Mouse (Mus musculus) forebrain, embryonic 16.5 days (tissue): ENCODE measurements around the gene Gtf2a1l. TPM values are rescaled to one million over a fixed set of nuclear protein-coding genes. Genes with fewer than 3 reads are reported as not detected.

Source experiments
- ATAC-seq: fragments of 200-750 bp; cut with Nextera tagmentation; 2 replicates; pipeline ENCODE4 v1.8.0; 2017; ENCODE audit warnings: mild to moderate bottlenecking, moderate library complexity
- H3K27ac ChIP-seq: fragments of 300-500 bp; sonication (generic); 2 replicates; pipeline ENCODE4 v1.5.1; 2014; ENCODE audit warnings: low read length, control low read depth
- H3K27me3 ChIP-seq: fragments of 300-500 bp; sonication (generic); replicated peaks from 2 replicates; pipeline ENCODE4 v1.6.1; 2014; ENCODE audit warnings: low read length; ENCODE audit not compliant: control insufficient read depth, insufficient read depth
- H3K36me3 ChIP-seq: fragments of 300-500 bp; sonication (generic); 2 replicates; pipeline ENCODE4 v1.6.1; 2014; ENCODE audit not compliant: control insufficient read depth, insufficient read depth
- H3K4me1 ChIP-seq: fragments of 300-500 bp; sonication (generic); replicated peaks from 2 replicates; pipeline ENCODE4 v1.6.1; 2014; ENCODE audit warnings: low read length; ENCODE audit not compliant: control insufficient read depth, insufficient read depth
- H3K4me2 ChIP-seq: fragments of 300-500 bp; sonication (generic); 2 replicates; pipeline ENCODE4 v1.6.1; 2014; ENCODE audit warnings: mild to moderate bottlenecking, low read length, control low read depth
- H3K4me3 ChIP-seq: fragments of 300-500 bp; sonication (generic); replicated peaks from 2 replicates; pipeline ENCODE4 v1.5.1; 2014; ENCODE audit warnings: mild to moderate bottlenecking, low read length, control low read depth
- H3K9ac ChIP-seq: fragments of 300-500 bp; sonication (generic); replicated peaks from 2 replicates; pipeline ENCODE4 v1.6.1; 2014; ENCODE audit warnings: low read depth, low read length, control low read depth
- H3K9me3 ChIP-seq: fragments of 300-500 bp; sonication (generic); 2 replicates; pipeline ENCODE4 v1.6.1; 2016; ENCODE audit warnings: low read length; ENCODE audit not compliant: control insufficient read depth
- WGBS: fragments of 180-500 bp; shearing (Covaris S2); extraction: QIAGEN DNeasy Blood & Tissue Kit; methylation state at CpG from one replicate; pipeline ENCODE4 v1.1.7; 2014; 5-methylcytosine and 5-hydroxymethylcytosine counted together
- polyA plus RNA-seq: library from polyadenylated mRNA; unstranded; fragments of >200 nt; fragmentation: Nextera tagmentation; extraction: Ambion mirVana; gene quantifications from 2 replicates; pipeline ENCODE4 v1.2.1, GENCODE M21; 2015

Gtf2a1l gene
- polyA plus RNA-seq, 1 experiment from 2014 or later: 0.22 TPM

DNA sequence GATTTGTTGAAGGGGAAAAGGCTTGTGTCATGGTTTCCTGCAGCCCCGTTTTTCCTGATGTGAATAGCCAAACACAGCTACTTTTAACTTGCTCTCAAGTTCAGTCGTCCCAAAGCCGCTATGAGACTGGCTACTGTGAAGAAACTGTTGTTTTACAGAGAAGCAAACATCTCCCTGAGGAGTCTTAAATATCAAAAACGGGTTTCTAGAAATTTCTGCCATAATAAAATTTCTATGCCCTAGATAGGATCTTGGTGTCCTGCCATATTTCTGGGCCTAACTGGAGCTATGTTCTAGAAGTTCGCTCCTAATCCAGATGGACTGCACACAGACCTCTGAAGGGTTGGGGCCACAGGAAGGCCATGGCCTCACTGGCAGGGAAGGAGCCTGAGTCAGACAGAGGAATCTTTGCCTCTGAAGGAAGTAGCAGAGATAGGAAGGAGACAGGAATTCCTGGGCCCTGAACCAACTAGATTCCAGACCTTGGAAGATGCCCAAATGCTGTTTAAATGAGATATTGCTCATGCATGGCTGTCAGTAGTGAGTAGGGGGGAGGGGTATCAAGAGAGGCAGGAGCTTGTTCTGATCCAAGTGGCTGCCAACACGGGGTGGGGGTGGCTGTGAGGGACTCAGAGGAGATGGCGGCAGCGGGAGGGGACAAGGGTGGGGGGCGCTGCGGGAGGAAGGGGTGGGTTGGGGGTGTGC is 39.6 kb upstream of the Gtf2a1l start:
- Histone ChIP-seq H3K27me3 (no peaks in the 10 kb centered on the region), H3K4me2 (peak overlapping the region; percentile 5), H3K9me3 (no peaks in the 10 kb centered on the region), H3K4me3 (no peak overlapping the region), H3K27ac (peak overlapping the region; percentile 81), H3K9ac (no peak overlapping the region), H3K36me3 (no peaks in the 10 kb centered on the region), H3K4me1 (peaks cover 22% of the 10 kb centered on the region)
- 33% methylated on average over 10 of the region's 10 CpGs for WGBS
- ATAC-seq: peak; percentile 68

DNA sequence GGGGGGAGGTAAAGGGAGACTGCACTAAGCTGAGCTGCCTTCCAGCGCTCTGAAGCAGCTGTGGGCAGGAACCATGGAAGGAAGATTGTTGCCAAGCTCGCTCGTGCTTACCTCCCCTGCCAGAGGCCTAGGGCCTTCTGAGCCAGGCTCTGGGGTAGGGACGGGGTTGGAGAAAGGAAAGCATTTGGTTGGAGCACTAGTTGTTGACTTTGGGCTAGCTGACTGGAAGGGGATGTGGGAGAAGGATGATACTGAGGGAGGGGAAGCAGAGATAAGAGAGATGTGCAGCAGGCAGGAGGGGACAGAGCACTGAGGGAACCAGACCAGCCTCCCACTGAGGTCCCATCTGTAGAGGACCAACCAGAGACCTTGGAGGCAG is 39.1 kb upstream of the Gtf2a1l start:
- Histone ChIP-seq H3K4me1 (peaks cover 22% of the 10 kb centered on the region), H3K9ac (0 out of 2 replicates have a peak overlapping the region, but pooled peaks have one; percentile 25), H3K27ac (peak overlapping the region; percentile 81), H3K4me3 (no peak overlapping the region), H3K27me3 (no peaks in the 10 kb centered on the region), H3K9me3 (no peaks in the 10 kb centered on the region), H3K4me2 (peak overlapping the region; percentile 5), H3K36me3 (no peaks in the 10 kb centered on the region)
- 22% methylated on average over 4 of the region's 4 CpGs for WGBS
- peak; percentile 61 for ATAC-seq

DNA sequence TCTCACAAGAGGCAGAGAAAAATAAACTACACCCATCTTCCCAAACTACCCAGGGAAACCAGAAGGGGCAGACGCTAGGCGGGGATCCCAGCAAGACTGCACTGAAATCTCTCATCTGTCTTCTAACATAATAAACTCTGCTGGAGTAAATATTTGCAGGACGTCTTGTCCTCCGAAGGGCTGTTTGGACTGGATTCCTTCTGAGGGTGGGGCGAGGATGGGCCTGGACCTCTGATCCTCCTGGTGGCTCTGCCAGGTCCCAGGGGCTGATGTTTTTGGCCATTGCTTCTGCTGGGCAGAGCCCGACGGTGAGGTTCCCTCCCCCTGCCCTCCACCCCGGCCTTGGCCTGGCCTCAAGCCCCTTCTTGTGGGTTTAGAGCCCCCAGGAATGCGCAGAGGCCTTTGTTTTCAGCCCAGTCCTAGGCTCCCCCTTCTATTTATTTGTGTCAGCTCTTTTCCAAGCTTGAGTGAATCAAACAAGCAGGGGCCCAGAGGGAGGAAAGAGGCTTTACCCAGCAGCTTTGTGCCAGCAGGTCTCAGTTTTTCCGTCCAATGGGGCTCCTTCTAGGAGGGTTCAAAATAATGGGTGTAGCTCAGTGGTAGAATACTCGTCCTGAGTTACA is 38.4 kb upstream of the Gtf2a1l start:
- Histone ChIP-seq H3K4me3 (no peak overlapping the region), H3K4me2 (no peak overlapping the region), H3K9ac (0 out of 2 replicates have a peak overlapping the region, but pooled peaks have one; percentile 15), H3K27me3 (no peaks in the 10 kb centered on the region), H3K27ac (peak overlapping the region; percentile 81), H3K4me1 (peaks cover 22% of the 10 kb centered on the region), H3K9me3 (no peaks in the 10 kb centered on the region), H3K36me3 (no peaks in the 10 kb centered on the region)
- WGBS: 12% methylated on average over 11 of the region's 11 CpGs
- ATAC-seq: peak; percentile 85

DNA sequence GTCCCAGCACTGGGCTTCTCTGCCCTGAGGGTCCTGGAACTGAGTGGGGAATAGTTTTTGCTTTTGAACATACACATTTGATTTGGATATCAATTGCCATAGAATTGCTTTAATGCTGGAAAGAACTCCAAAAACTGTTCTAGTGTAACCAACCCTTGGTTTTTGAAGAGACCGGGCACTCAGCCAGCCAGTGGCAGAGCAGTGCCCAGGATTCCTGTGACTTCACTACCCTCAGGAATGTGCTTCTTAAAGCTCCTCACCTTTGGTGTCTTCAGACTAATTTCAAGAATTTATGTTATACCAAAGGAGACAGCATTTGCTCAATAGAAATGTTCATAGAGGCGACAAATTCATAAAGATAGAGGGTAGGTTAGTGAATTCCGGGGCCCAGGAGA is 37.9 kb upstream of the Gtf2a1l start:
- no peak overlapping the region for H3K9ac ChIP-seq
- 55% methylated on average over 3 of the region's 3 CpGs for WGBS
- no peaks in the 10 kb centered on the region for H3K36me3 ChIP-seq
- H3K27ac ChIP-seq: peak overlapping the region; percentile 81
- H3K4me1 ChIP-seq: peaks cover 22% of the 10 kb centered on the region
- ATAC-seq: peak; percentile 18
- H3K9me3 ChIP-seq: no peaks in the 10 kb centered on the region
- H3K4me2 ChIP-seq: no peak overlapping the region
- H3K27me3 ChIP-seq: no peaks in the 10 kb centered on the region
- H3K4me3 ChIP-seq: no peak overlapping the region

DNA sequence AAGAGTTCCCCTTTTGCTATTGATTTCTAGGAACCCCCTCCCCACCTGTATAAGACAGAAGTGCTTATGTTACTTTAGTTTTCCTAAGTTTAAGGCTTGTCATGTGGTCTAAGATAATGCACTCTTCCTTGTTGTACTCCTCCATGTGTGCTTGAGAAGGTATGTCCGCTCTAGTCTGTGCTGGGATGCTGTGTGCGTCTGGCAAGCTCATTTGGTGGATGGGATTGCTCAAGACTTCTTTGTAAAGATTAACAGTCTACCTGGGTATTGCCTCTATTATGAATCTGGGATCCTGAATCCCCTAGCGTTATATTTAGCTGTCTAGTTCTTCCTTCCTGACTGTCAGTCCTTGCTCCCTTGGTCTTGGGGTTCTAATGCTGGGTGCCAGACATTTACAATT is 35.8 kb upstream of the Gtf2a1l start:
- no peaks in the 10 kb centered on the region for H3K36me3 ChIP-seq
- no peak for ATAC-seq
- H3K27ac ChIP-seq: no peak overlapping the region
- 92% methylated on average over 3 of the region's 3 CpGs for WGBS
- no peak overlapping the region for H3K9ac ChIP-seq
- no peak overlapping the region for H3K4me3 ChIP-seq
- no peaks in the 10 kb centered on the region for H3K27me3 ChIP-seq
- no peaks in the 10 kb centered on the region for H3K9me3 ChIP-seq
- peaks cover 27% of the 10 kb centered on the region for H3K4me1 ChIP-seq
- H3K4me2 ChIP-seq: no peak overlapping the region

DNA sequence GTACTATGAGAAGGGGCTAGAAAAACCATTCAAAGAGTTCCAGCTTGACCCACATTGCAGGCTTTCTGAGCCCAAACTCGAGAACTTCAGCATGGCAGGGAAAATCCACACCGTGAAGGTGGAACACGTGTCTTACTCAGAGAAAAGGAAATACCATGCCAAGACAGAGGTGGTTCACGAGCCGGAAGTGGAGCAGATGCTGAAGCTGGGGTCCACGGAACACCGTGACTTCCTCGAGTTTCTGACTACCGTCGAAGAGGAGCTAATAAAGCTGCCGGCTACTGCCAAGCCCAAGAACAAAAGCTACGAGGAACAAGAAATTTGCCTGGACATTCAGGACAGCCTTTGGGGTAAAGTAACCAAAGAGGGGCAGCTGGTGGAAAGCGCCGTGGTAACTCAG is 32.4 kb upstream of the Gtf2a1l start:
- Histone ChIP-seq H3K27ac (no peak overlapping the region), H3K4me2 (no peak overlapping the region), H3K9ac (no peak overlapping the region), H3K4me3 (no peak overlapping the region), H3K4me1 (peaks cover 6% of the 10 kb centered on the region), H3K27me3 (no peaks in the 10 kb centered on the region), H3K36me3 (no peaks in the 10 kb centered on the region), H3K9me3 (no peaks in the 10 kb centered on the region)
- ATAC-seq: no peak
- 88% methylated on average over 14 of the region's 14 CpGs for WGBS

DNA sequence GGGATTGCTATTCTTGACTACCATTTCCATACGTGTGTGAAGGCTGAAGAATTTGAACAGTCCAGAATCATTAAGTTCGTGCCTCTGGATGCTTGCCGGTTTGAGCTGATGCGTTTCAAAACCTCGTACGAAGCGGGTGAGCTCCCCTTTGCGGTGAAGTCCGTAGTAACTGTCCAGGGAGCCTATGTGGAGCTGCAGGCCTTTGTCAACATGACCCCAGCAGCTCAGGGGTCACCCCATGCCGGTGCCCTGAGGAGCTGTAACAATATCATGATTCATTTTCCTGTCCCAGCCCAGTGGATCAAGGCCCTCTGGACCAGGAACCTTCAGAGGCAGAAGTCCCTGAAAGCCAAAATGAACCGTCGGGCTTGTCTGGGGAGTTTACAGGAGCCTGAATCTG is 31.9 kb upstream of the Gtf2a1l start:
- H3K9ac ChIP-seq: no peak overlapping the region
- H3K4me2 ChIP-seq: no peak overlapping the region
- H3K9me3 ChIP-seq: no peaks in the 10 kb centered on the region
- H3K36me3 ChIP-seq: no peaks in the 10 kb centered on the region
- no peaks in the 10 kb centered on the region for H3K27me3 ChIP-seq
- no peak overlapping the region for H3K27ac ChIP-seq
- 65% methylated on average over 12 of the region's 12 CpGs for WGBS
- H3K4me3 ChIP-seq: no peak overlapping the region
- peaks cover 6% of the 10 kb centered on the region for H3K4me1 ChIP-seq
- ATAC-seq: no peak; the same call in 1 of the 2 replicates

DNA sequence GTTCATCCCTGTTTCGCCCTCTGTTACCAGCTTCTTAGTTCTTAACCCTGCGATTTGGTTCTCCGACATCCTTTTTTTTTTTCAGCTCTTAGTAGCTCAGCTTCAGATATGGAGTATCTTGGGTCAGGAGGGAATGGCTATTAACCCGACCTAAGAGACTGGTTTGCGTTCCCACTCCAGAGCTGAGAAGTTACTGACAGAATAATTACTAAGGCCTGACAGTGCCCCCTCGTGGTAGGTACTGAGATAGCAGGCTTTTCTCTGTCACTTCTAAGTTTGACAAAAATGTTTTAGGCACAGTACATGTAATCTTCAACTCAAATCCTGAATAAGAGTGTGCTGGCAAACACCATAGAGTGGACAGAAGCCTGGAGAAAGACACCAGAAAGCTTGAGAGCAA is 27.4 kb upstream of the Gtf2a1l start:
- peaks cover 6% of the 10 kb centered on the region; the same call in 1 of the 2 replicates for H3K4me1 ChIP-seq
- no peak overlapping the region for H3K4me2 ChIP-seq
- no peaks in the 10 kb centered on the region for H3K9me3 ChIP-seq
- 31% methylated on average over 6 of the region's 6 CpGs for WGBS
- H3K4me3 ChIP-seq: no peak overlapping the region
- peak; percentile 62 for ATAC-seq
- H3K36me3 ChIP-seq: no peaks in the 10 kb centered on the region
- no peak overlapping the region for H3K9ac ChIP-seq
- no peak overlapping the region for H3K27ac ChIP-seq
- H3K27me3 ChIP-seq: no peaks in the 10 kb centered on the region

DNA sequence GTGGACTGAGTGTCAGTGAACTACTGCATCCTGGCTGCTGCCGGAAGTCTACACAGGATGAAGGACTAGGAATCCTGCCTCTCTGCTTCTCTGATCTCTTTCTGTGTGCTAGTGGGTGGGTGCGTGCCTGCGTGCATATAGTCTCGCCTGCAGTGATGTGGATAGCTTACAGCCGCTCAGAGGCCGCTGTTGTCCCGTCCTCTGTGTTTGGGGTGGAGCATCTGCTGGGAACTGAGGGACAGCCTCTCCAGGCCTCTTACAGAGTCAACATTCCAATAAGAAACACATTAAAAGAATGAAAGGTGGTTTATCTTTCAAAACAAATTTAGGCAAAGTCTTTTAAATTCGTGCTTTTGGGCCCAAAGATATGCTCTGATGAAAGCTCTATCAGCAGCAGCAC is 26.6 kb upstream of the Gtf2a1l start:
- 91% methylated on average over 8 of the region's 8 CpGs for WGBS
- Histone ChIP-seq H3K4me1 (peaks cover 2% of the 10 kb centered on the region; the same call in 1 of the 2 replicates), H3K27ac (no peak overlapping the region), H3K9me3 (no peaks in the 10 kb centered on the region), H3K9ac (no peak overlapping the region), H3K4me2 (no peak overlapping the region), H3K27me3 (no peaks in the 10 kb centered on the region), H3K36me3 (no peaks in the 10 kb centered on the region), H3K4me3 (no peak overlapping the region)
- ATAC-seq: no peak
